Mouse (Mus musculus): ENCODE measurements around the gene Plk5.

GRCm38 (mm10) chr10:80382641-80383365 lies 26.5 kb downstream of the Plk5 start:
- no peak for TF ChIP-seq GATA1 (IDR thresholded peaks at IDR 0.05; ENCODE audit: low read length)
- TF ChIP-seq TAL1 (IDR thresholded peaks at IDR 0.05; ENCODE audit: low read length), result no peak

Measured in erythroblast, embryonic 14.5 days (primary cell).